Mouse (Mus musculus) cerebellum, adult 2 months (tissue): ENCODE measurements at regions not wholly inside any gene's neighbourhood (a gene's known extent, or its start where the extent isn't known, plus 50 kb on each side); places are given as distances from the start of the nearest gene placed in this dataset.

Experiments used
- CTCF ChIP-seq: fragments of 200-500 bp; IDR thresholded peaks from 2 replicates; pipeline ENCODE4 v1.5.1; 2011; ENCODE audit warnings: low read depth, mild to moderate bottlenecking, control low read depth, low read length, moderate library complexity, borderline replicate concordance; ENCODE audit not compliant: insufficient read depth
- POLR2A ChIP-seq: fragments of 200-500 bp; IDR thresholded peaks from 2 replicates; pipeline ENCODE4 v1.6.1; 2011; ENCODE audit warnings: low read length, control low read depth, borderline replicate concordance; ENCODE audit not compliant: insufficient read depth

- TF ChIP-seq CTCF: no peak
- TF ChIP-seq POLR2A: no peak
These were observed 227.7 kb upstream of the Mgmt start for GRCm38 (mm10) chr7:136666707-136667106.
